Mouse (Mus musculus) forebrain, embryonic 16.5 days (tissue): ENCODE data around the gene Arhgap9. TPM values are rescaled to one million over a fixed set of nuclear protein-coding genes. Genes with fewer than 3 reads are reported as not detected.

Source experiments
- ATAC-seq: fragments of 200-750 bp; cut with Nextera tagmentation; 2 replicates; pipeline ENCODE4 v1.8.0; 2017; ENCODE audit warnings: mild to moderate bottlenecking, moderate library complexity
- H3K27ac ChIP-seq: fragments of 300-500 bp; sonication (generic); 2 replicates; pipeline ENCODE4 v1.5.1; 2014; ENCODE audit warnings: low read length, control low read depth
- H3K27me3 ChIP-seq: fragments of 300-500 bp; sonication (generic); replicated peaks from 2 replicates; pipeline ENCODE4 v1.6.1; 2014; ENCODE audit warnings: low read length; ENCODE audit not compliant: control insufficient read depth, insufficient read depth
- H3K36me3 ChIP-seq: fragments of 300-500 bp; sonication (generic); 2 replicates; pipeline ENCODE4 v1.6.1; 2014; ENCODE audit not compliant: control insufficient read depth, insufficient read depth
- H3K4me1 ChIP-seq: fragments of 300-500 bp; sonication (generic); replicated peaks from 2 replicates; pipeline ENCODE4 v1.6.1; 2014; ENCODE audit warnings: low read length; ENCODE audit not compliant: control insufficient read depth, insufficient read depth
- H3K4me2 ChIP-seq: fragments of 300-500 bp; sonication (generic); 2 replicates; pipeline ENCODE4 v1.6.1; 2014; ENCODE audit warnings: mild to moderate bottlenecking, low read length, control low read depth
- H3K4me3 ChIP-seq: fragments of 300-500 bp; sonication (generic); replicated peaks from 2 replicates; pipeline ENCODE4 v1.5.1; 2014; ENCODE audit warnings: mild to moderate bottlenecking, low read length, control low read depth
- H3K9ac ChIP-seq: fragments of 300-500 bp; sonication (generic); replicated peaks from 2 replicates; pipeline ENCODE4 v1.6.1; 2014; ENCODE audit warnings: low read depth, low read length, control low read depth
- H3K9me3 ChIP-seq: fragments of 300-500 bp; sonication (generic); 2 replicates; pipeline ENCODE4 v1.6.1; 2016; ENCODE audit warnings: low read length; ENCODE audit not compliant: control insufficient read depth
- WGBS: fragments of 180-500 bp; shearing (Covaris S2); extraction: QIAGEN DNeasy Blood & Tissue Kit; methylation state at CpG from one replicate; pipeline ENCODE4 v1.1.7; 2014; 5-methylcytosine and 5-hydroxymethylcytosine counted together
- polyA plus RNA-seq: library from polyadenylated mRNA; unstranded; fragments of >200 nt; fragmentation: Nextera tagmentation; extraction: Ambion mirVana; gene quantifications from 2 replicates; pipeline ENCODE4 v1.2.1, GENCODE M21; 2015

The Arhgap9 gene
- polyA plus RNA-seq, 1 experiment from 2014 or later: 0.49 TPM

DNA sequence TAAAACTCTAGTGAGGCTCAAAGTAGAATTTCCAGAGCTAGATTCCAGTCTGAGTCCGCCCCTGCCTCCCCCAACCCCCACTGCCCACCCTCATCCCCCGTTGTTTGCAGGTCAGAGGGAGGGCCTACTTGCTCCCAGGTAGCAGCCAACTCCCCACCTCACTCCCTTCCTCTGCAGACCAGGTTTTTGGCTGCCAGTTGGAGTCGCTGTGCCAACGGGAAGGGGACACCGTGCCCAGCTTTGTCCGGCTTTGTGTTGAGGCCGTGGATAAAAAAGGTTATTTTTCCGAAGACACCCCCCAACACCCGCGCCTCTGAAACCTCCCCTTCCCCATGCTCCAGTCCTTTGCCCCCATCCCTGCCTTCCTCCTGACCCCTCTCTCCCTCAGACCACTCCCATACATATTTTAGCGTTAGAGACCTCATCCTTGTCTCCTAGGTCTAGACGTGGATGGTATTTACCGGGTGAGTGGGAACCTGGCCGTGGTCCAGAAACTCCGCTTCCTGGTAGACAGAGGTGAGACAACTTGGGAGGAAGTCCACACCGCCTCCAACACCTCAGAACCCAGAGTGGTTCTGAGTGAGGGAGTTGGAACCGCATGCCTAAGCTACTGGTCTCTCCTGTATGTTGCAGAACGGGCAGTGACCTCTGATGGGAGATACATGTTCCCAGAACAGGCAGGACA lies 5.8 kb downstream of the Arhgap9 start:
- no peak for ATAC-seq
- peaks cover 2% of the 10 kb centered on the region; the same call in 1 of the 2 replicates for H3K9me3 ChIP-seq
- peaks cover 11% of the 10 kb centered on the region for H3K4me1 ChIP-seq
- H3K36me3 ChIP-seq: no peaks in the 10 kb centered on the region
- H3K9ac ChIP-seq: no peak overlapping the region
- peaks cover 43% of the 10 kb centered on the region for H3K27me3 ChIP-seq
- no peak overlapping the region for H3K4me3 ChIP-seq
- no peak overlapping the region for H3K4me2 ChIP-seq
- WGBS: 41% methylated on average over 18 of the region's 18 CpGs
- no peak overlapping the region for H3K27ac ChIP-seq

DNA sequence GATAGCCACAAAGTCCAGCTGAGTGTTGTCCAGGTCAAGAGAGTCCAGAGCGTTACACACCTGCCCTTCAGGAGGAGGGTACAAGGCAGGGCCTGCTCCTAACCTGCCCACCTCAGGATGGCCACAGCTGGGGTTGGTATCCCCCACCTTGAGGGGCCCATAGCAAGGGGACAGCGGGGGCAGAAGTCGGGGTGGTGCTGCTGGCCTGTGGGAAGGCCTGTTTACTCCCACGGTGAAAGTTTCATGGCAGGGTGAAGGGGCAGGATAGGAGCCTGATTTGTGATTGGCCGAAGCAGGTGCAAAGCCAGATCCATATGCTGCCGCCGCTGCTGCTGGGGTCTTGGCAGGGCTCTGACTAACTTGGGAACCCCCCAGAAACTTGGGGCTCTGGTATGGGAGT lies 8.4 kb downstream of the Arhgap9 start:
- H3K9me3 ChIP-seq: peaks cover 2% of the 10 kb centered on the region; the same call in 1 of the 2 replicates
- H3K4me2 ChIP-seq: no peak overlapping the region
- no peak overlapping the region for H3K4me3 ChIP-seq
- no peaks in the 10 kb centered on the region for H3K36me3 ChIP-seq
- 82% methylated on average over 7 of the region's 7 CpGs for whole genome bisulfite sequencing
- no peak overlapping the region for H3K9ac ChIP-seq
- no peak overlapping the region for H3K27ac ChIP-seq
- H3K4me1 ChIP-seq: peaks cover 11% of the 10 kb centered on the region
- no peak for ATAC-seq
- peaks cover 28% of the 10 kb centered on the region for H3K27me3 ChIP-seq

DNA sequence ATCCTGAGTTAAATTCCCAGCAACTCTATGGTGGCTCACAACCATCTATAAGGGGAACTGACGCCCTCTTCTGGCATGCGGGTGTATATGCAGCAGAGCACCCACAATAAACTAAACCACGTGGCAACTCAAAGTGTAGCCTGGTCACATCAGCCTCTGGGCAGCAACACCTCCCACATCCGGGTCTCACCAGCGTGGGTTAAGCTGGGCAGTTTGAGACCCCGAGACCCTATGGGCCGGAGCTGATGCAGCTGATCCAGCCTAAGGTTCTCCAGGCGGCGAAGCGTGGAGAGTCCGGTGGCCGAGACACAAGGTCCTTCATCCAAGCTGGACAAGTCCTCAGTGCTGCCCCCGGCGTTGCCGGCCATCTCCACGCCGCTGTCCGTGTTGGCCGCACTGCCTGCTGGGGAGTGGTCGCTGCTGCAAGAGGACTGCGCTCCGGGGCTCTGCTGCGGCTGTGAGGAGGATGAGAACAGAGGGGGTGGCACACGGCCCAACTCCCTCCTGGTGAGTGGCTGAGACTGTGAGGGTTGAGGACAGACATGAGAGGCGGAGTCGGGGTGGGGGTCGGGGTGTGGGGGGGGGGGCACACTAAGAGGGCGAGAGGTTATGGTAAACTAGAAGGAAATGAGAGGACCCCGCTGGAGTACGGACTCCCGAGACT lies 10.6 kb downstream of the Arhgap9 start:
- Histone ChIP-seq H3K27ac (no peak overlapping the region), H3K4me1 (peaks cover 4% of the 10 kb centered on the region), H3K9me3 (no peaks in the 10 kb centered on the region; the same call in 1 of the 2 replicates), H3K4me3 (peak overlapping the region; percentile 30), H3K36me3 (no peaks in the 10 kb centered on the region), H3K9ac (peak overlapping the region; percentile 36; the same call in 1 of the 2 replicates), H3K4me2 (peak overlapping the region; percentile 46), H3K27me3 (peaks cover 19% of the 10 kb centered on the region)
- peak; percentile 34; the same call in 1 of the 2 replicates for ATAC-seq
- 27% methylated on average over 29 of the region's 31 CpGs for WGBS

DNA sequence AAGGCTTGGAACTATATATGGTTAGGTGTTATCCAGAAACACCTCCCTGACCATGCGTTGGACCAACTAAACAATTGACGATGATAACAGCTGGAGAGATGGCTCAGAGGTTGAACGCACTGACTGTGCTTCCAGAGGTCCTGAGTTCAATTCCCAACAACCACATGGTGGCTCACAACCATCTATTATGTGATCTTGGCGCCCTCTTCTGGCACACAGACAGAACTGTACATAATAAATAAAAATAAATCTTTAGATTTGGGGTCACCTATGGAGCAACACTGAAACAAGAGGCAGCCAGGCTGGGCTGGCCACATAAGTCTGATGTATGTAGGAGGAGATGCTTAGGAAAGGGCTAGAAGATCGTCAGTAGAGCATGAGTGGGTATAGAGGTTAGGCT lies 11.4 kb downstream of the Arhgap9 start:
- peaks cover 12% of the 10 kb centered on the region for H3K27me3 ChIP-seq
- no peak for ATAC-seq
- 72% methylated on average over 5 of the region's 5 CpGs for WGBS

DNA sequence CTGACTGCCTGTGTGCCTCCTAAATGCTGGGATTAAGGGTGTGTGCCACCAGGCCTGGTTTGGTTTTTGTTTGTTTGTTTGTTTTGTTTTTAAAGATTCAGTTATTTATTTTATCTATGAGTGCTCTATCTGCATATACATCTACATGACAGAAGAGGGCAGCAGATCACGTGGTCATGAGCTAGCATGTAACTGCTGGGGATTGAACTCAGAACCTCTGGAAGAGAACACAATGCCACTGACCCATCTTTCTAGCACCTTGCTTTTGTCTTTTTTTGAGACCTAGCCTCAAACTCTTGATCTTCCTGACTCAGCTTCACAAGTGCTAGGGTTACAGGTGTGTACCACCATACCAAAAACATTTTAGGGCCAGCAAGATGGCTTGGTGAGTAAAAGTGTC lies 13.5 kb downstream of the Arhgap9 start:
- Histone ChIP-seq H3K4me2 (no peak overlapping the region), H3K27me3 (0 out of 2 replicates have a peak, but pooled peaks cover 4% of the 10 kb centered on the region), H3K9me3 (no peaks in the 10 kb centered on the region), H3K36me3 (no peaks in the 10 kb centered on the region), H3K27ac (no peak overlapping the region), H3K4me3 (no peak overlapping the region), H3K9ac (no peak overlapping the region), H3K4me1 (peaks cover 21% of the 10 kb centered on the region)
- ATAC-seq: no peak
- 76% methylated on average over 1 of the region's 1 CpGs for WGBS

More for the DNA sequence above, 11.4 kb downstream of the Arhgap9 start:
- H3K27ac ChIP-seq: no peak overlapping the region
- no peak overlapping the region for H3K4me2 ChIP-seq
- no peaks in the 10 kb centered on the region for H3K9me3 ChIP-seq
- no peaks in the 10 kb centered on the region for H3K36me3 ChIP-seq
- no peak overlapping the region for H3K9ac ChIP-seq
- H3K4me1 ChIP-seq: peaks cover 4% of the 10 kb centered on the region
- no peak overlapping the region for H3K4me3 ChIP-seq

DNA sequence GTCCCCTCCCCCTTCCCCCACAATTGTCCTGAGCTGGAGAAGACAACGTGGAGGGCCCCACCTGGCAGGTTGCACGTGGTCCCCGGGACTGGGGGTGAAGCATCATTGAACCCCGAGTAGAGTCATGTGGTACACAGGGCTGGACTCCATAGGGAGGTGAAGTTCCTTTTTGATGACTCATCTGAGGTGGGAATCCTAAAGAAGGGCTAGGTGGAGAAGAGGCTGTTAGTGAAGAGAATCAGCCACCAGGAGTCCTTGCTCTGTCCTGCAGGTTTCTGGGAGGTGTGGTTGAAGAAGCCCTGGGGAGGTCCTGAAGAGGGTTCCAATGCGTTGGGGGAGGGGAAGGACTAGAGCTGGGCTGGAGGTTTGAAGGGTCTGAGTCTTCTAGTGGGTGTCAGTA lies 15.2 kb downstream of the Arhgap9 start:
- Histone ChIP-seq H3K36me3 (no peaks in the 10 kb centered on the region), H3K9ac (no peak overlapping the region), H3K4me2 (no peak overlapping the region), H3K4me3 (no peak overlapping the region), H3K4me1 (peaks cover 36% of the 10 kb centered on the region), H3K27ac (no peak overlapping the region), H3K27me3 (peaks cover 18% of the 10 kb centered on the region), H3K9me3 (no peaks in the 10 kb centered on the region)
- ATAC-seq: no peak
- 85% methylated on average over 5 of the region's 5 CpGs for WGBS

DNA sequence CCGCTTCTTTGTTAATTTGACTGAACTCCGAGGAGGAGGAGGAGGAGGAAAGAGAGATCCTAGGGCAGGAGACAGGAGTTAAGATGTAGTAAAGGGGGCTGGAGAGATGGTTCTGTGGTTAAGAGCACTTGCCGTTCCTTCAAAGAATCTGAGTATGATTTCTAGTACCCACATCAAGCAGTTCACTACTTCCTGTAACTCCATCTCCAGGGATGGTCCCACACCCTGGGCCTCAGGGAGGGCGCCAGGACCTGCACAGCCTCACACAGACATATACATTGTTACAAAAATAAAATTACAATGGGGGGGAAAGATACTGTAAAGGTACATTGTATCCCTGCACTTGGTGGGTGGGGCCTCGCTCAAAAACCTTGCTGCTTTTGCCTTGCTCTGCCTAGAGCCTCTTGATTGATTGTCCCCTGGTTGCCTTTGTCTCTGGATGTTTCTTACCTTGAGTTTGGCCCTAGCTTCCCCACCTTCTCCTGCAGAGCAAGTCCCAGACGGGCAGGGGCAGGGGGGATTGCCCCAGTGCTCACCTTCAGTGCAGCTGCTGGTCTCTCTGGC lies 15.9 kb downstream of the Arhgap9 start:
- H3K9me3 ChIP-seq: no peaks in the 10 kb centered on the region
- H3K4me3 ChIP-seq: no peak overlapping the region
- no peak overlapping the region for H3K9ac ChIP-seq
- peaks cover 39% of the 10 kb centered on the region for H3K4me1 ChIP-seq
- 83% methylated on average over 6 of the region's 6 CpGs for WGBS
- no peaks in the 10 kb centered on the region for H3K36me3 ChIP-seq
- no peak overlapping the region for H3K27ac ChIP-seq
- no peak overlapping the region for H3K4me2 ChIP-seq
- peaks cover 22% of the 10 kb centered on the region for H3K27me3 ChIP-seq
- ATAC-seq: no peak

DNA sequence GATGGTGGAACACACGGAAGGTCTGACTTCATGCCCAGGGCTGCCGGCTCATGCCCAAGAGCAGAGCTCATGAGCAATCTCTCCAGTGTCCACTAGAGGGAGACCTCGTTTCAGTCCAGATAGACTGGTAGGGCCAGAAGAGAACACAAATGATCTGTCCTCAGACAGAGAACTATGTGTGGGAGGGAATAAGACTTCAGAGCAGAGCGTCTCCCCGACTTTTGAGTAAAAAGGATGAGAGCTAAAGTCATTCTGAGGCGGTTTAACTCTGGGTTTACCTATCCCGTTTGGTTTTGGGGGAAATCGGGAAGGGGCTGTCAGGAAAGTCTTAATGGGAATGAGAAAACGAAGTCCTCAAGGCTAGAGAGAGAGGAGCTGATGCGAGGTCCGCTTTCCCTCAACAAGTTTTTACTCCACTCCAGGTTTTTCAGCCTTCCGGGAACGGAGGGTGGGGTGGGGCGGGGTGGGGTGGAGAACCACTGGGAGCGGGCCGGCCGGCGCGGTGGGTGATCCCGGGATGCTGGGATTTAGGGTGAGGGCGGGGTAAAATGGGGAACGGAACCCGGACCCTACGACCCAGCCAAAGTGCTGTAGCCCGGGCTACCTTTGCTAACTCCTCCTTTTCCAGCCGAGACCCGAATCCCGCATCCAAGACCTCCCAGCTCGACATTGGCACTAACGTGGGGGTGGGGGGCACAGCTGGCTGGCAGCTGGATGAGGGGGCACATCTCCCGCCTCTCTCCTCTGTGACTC lies 17.3 kb downstream of the Arhgap9 start:
- peaks cover 39% of the 10 kb centered on the region for H3K4me1 ChIP-seq
- no peak overlapping the region for H3K27ac ChIP-seq
- H3K4me3 ChIP-seq: peak overlapping the region; percentile 27
- ATAC-seq: peak; percentile 80
- peak overlapping the region; percentile 54 for H3K4me2 ChIP-seq
- H3K36me3 ChIP-seq: no peaks in the 10 kb centered on the region
- peaks cover 22% of the 10 kb centered on the region for H3K27me3 ChIP-seq
- no peak overlapping the region for H3K9ac ChIP-seq
- H3K9me3 ChIP-seq: no peaks in the 10 kb centered on the region
- under 1% methylated on average over 31 of the region's 31 CpGs for WGBS
